Mouse (Mus musculus): ENCODE data around the gene Slc39a8.

Gene Slc39a8

GRCm38 (mm10) chr3:135845860-135846259, 20.8 kb downstream of the Slc39a8 start:
- DNase-seq (ENCODE audit: low spot score): no peak

GRCm38 (mm10) chr3:135851607-135852006, 26.5 kb downstream of the Slc39a8 start:
- DNase-seq (ENCODE audit: low spot score): no peak

- no peak for DNase-seq (ENCODE audit: low spot score)
Observed at GRCm38 (mm10) chr3:135853604-135854297, 28.7 kb downstream of the Slc39a8 start.

- DNase-seq (ENCODE audit: low spot score): no peak
Observed at GRCm38 (mm10) chr3:135854298-135854984, 29.4 kb downstream of the Slc39a8 start.

- DNase-seq (ENCODE audit: low spot score): no peak
Observed at GRCm38 (mm10) chr3:135854985-135855340, 29.9 kb downstream of the Slc39a8 start.

GRCm38 (mm10) chr3:135856303-135856702, 31.2 kb downstream of the Slc39a8 start:
- DNase-seq (ENCODE audit: low spot score): no peak

GRCm38 (mm10) chr3:135857134-135857533, 32.1 kb downstream of the Slc39a8 start:
- no peak for DNase-seq (ENCODE audit: low spot score)

GRCm38 (mm10) chr3:135859431-135859830, 34.4 kb downstream of the Slc39a8 start:
- DNase-seq (ENCODE audit: low spot score): no peak

- DNase-seq (ENCODE audit: low spot score): no peak
Observed at GRCm38 (mm10) chr3:135862804-135863203, 37.7 kb downstream of the Slc39a8 start.

- DNase-seq (ENCODE audit: low spot score): no peak
Observed at GRCm38 (mm10) chr3:135869041-135869440, 44.0 kb downstream of the Slc39a8 start.

- DNase-seq (ENCODE audit: low spot score): no peak
Observed at GRCm38 (mm10) chr3:135872325-135872724, 47.2 kb downstream of the Slc39a8 start.

- no peak for DNase-seq (ENCODE audit: low spot score)
Observed at GRCm38 (mm10) chr3:135873596-135873995, 48.5 kb downstream of the Slc39a8 start.

GRCm38 (mm10) chr3:135878048-135878447, 53.0 kb downstream of the Slc39a8 start:
- no peak for DNase-seq (ENCODE audit: low spot score)

GRCm38 (mm10) chr3:135885927-135886658, 61.0 kb downstream of the Slc39a8 start:
- DNase-seq (ENCODE audit: low spot score): no peak

GRCm38 (mm10) chr3:135886659-135887027, 61.6 kb downstream of the Slc39a8 start:
- peak; percentile 31 for DNase-seq (ENCODE audit: low spot score)

GRCm38 (mm10) chr3:135887033-135887855, 62.2 kb downstream of the Slc39a8 start:
- no peak for DNase-seq (ENCODE audit: low spot score)

GRCm38 (mm10) chr3:135887856-135888155, 62.7 kb downstream of the Slc39a8 start:
- DNase-seq (ENCODE audit: low spot score): no peak

- no peak for DNase-seq (ENCODE audit: low spot score)
Observed at GRCm38 (mm10) chr3:135889401-135889800, 64.3 kb downstream of the Slc39a8 start.

- DNase-seq (ENCODE audit: low spot score): no peak
Observed at GRCm38 (mm10) chr3:135903366-135903765, 78.3 kb downstream of the Slc39a8 start.

GRCm38 (mm10) chr3:135904881-135905280, 79.8 kb downstream of the Slc39a8 start:
- no peak for DNase-seq (ENCODE audit: low spot score)

GRCm38 (mm10) chr3:135905729-135906128, 80.7 kb downstream of the Slc39a8 start:
- DNase-seq (ENCODE audit: low spot score): no peak

GRCm38 (mm10) chr3:135907028-135907427, 81.9 kb downstream of the Slc39a8 start:
- no peak for DNase-seq (ENCODE audit: low spot score)

All from testis, postnatal 14 days (tissue).